Mouse (Mus musculus) liver (tissue): ENCODE data around the gene Cyb5r1.
"Not testable (repeated sequence)": the region's sequence is repeated elsewhere in the genome, so short reads cannot be mapped to it uniquely, and the experiment has no call there.

Experiments used
- DNase-seq: peaks from one replicate; pipeline ENCODE4 v3.0.0-alpha.2; 2020; ENCODE audit warnings: mixed read lengths

The Cyb5r1 gene

GRCm38 (mm10) chr1:134414501-134415167, 9.3 kb downstream of the Cyb5r1 start:
- DNase-seq: no peak

DNA sequence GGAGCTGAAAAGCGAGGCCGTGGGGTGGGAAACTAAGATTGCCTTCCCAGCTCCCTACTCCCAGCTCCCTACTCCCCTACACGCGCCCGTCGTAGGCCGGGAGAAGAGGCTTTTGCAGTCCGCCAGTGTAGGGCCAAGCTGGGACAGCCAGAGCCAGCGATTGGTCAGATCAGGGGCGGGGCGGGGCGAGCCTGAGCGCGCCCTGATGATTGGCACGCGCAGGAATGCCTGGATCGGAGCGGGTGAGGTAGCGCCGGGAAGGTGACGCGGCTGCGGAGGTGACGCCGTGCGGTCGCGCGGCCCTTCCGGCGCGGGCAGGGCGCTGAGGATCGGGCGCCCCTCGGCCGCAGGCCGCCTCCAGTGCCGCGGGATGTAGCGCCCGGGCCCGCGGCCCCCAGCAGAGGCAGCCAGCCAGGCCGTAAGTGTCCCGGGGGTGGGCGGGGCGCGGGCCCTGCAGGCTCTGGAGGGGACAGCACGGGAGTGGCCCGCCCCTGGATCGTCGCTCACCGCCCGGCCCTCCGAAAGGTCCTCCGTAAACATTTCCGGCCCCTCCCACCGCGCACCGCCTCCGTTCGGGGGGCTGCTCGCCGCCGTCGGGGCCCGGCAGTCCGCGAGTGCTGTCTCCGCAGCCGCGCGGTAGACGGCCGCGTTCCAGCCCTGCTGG, 9.9 kb downstream of the Cyb5r1 start, which contains the start of gene Adipor1:
Gene Adipor1 (plus strand): TSS at position 211 of the 664 bp plus-strand sequence.
- peak; percentile 99 for DNase-seq

DNA sequence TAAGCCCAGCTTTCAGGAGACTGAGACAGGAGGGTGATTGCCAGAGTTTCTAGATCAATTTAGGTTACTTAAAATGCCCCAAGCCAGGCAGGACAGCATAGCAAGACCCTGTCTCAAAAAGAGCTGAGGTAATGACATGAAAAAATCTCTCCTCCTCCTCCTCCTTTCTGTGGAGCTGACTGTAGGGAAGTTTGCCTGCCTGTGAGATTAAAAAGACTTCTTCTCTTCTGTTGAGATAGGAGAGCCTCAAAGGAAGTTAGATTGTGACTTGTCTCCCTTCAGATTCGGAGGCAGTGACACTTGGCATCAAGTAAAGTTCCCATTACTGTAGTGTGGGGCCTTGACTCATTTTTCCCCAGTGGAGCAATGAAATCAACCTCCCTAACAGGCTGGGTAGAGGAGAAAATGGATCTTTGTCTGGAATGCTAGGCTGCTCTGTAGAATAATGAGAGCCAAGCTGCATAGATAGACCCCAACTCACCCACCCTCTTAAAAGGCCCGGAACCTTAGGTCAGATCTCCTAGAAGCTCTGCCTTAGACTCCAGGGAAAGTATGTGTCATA, 13.1 kb downstream of the Cyb5r1 start:
- no peak for DNase-seq

GRCm38 (mm10) chr1:134419176-134419575, 13.8 kb downstream of the Cyb5r1 start:
- peak; percentile 39 for DNase-seq

- no peak for DNase-seq
These were observed 14.5 kb downstream of the Cyb5r1 start for GRCm38 (mm10) chr1:134419751-134420458.

DNA sequence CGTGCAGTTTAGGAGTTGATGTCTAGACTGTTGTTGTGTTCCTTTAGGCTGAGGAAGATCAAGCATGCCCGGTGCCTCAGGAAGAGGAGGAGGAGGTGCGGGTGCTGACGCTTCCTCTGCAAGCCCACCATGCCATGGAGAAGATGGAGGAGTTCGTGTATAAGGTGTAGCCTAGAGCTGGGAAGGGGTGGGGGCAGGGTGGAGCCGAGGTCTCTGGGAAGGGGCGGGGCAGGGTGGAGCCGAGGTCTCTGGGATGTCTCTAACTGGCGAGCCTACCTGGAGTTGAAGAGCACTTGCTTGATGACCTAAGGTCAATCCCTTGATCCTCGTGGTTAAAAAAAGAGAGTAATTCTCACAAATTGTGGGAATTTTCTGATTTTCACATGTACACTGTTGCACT, 18.6 kb downstream of the Cyb5r1 start:
- DNase-seq: peak; percentile 93

GRCm38 (mm10) chr1:134426289-134426688, 20.9 kb downstream of the Cyb5r1 start:
- peak; percentile 93 for DNase-seq

- no peak for DNase-seq
These were observed 27.6 kb downstream of the Cyb5r1 start for GRCm38 (mm10) chr1:134433002-134433401.

DNA sequence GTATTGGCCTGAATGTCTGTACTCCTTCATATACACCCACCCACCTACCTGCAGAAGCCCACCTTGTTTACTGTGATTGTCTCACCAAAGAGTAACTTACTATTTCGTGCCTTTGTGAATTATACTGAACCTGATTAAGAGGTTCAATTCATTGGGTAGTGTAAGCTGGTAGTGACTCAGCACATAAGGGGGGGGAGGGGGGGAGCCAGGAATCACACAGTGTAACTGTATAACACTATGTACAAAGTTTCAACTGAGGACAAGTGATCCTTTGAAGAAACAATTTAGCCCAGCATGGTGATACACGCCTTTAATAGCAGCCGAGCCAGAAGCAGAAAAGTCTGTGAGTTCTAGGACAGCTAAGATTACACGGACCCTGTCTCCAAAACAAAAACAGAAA, 28.1 kb downstream of the Cyb5r1 start:
- no peak for DNase-seq

DNA sequence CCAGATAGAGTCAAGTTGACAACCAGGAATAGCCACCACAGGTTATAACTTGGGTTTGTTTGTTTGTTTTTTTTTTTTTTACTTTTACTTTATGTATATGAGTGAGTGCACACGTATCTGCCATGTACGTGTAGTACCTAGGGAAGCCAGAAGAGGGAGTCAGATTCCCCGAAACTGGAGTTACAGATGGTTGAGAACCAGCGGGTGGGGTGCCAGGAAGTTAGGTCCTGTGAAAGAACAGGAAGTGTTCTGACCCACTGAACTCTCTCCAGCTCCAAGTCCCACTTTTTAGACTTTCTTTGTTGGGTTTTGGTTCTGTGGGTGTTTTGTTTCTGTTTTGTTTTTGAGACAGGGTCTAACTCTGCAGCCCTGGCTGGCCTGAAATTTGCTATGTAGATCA, 30.1 kb downstream of the Cyb5r1 start:
- peak; percentile 68 for DNase-seq

DNA sequence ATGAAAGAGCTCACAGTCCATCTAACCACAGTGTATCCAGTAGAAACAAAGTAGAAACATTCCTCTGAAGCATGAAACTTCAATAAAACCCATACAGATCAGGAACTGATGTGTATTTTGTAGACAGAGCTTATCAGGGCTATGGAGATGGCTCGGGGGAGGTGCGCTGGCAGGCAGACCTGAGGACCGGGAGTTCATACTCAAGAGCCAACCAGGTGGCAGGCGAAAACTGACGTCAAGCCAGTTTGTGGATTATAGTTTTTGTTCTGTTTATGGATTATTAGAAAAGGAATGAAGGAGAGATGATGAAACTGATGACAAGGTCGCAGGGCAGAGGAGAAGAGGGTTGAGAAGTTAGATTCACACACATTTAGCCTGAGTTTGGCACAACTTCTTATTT, 35.1 kb downstream of the Cyb5r1 start:
- DNase-seq: no peak

DNA sequence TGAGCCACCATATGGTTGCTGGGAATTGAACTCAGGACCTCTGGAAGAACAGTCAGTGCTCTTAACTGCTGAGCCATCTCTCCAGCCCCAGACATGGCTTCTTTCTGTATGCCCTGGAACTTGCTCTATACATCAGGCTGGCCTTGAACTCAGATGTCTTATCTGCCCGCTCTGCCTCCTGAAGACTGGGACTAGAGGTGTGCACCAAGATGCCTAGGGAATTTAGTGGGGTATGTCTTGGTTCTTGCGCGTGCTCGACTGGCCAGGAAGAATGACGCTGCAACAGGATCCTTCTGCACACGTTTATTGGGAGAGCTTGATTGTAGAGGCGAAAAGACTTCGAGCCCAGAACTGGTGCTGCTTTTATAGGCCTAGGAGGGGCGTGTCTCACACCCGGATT, 36.4 kb downstream of the Cyb5r1 start:
- not testable (repeated sequence) for DNase-seq

GRCm38 (mm10) chr1:134442394-134442793, 37.0 kb downstream of the Cyb5r1 start:
- no peak for DNase-seq

- DNase-seq: not testable (repeated sequence)
These were observed 37.9 kb downstream of the Cyb5r1 start for GRCm38 (mm10) chr1:134443288-134443687.

GRCm38 (mm10) chr1:134445418-134445817, 40.1 kb downstream of the Cyb5r1 start:
- DNase-seq: no peak

DNA sequence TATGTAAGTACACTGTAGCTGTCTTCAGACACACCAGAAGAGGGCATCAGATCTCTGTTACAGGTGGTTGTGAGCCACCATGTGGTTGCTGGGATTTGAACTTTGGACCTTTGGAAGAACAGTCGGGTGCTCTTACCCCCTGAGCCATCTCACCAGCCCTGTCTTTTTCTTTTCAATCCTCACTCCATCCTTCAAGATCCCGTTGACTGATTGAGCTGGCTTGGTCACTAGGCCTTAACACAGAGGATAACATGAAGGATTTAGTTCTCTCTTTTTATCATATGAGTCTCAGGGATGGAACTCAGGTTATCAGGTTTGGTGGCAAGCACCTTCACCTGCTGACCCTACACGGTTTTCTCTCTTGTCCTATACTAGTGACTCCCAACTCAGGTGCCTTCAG, 43.2 kb downstream of the Cyb5r1 start:
- not testable (repeated sequence) for DNase-seq

DNA sequence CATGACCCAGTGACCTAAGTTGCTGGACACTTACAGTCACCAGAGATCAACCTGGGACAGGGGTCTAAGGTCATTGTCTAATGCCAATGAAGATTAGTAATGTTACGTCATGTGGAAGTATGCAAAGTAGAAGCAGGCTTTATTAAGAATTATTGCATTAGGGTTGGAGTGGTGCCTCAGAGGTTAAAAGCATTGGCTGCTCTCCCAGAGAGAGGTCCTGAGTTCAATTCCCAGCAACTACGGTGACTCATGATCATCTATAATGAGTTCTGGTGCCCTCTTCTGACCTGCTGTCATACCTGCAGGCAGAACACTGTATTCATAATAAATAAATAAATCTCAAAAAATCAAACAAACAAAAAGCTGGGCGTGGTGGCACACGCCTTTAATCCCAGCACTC, 44.8 kb downstream of the Cyb5r1 start:
- DNase-seq: no peak

- peak; percentile 65 for DNase-seq
These were observed 45.6 kb downstream of the Cyb5r1 start for GRCm38 (mm10) chr1:134450986-134451385.

- DNase-seq: peak; percentile 97
These were observed 49.8 kb downstream of the Cyb5r1 start, which contains the start of gene Klhl12 for GRCm38 (mm10) chr1:134454904-134455824. Gene Klhl12 (plus strand): TSS chr1:134455531.

DNA sequence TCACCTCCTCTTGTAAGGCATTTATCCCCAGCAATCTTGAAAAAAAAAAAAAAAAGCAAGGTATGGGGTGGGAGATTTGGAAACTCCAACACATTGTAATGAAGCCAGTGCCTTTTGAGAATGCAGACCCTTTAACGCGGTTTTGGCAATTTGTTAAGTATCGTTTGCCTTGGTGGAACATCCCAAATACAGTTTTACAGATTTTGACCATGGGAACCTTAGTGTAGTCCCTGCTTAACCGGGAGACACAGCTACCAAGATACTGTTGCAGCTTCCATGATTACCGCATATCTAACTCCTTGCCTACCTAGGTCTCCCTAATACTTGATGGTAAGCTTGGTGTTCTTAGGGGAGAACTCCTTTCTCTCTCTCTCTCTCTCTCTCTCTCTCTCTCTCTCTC, 50.7 kb downstream of the Cyb5r1 start:
- DNase-seq: no peak

DNA sequence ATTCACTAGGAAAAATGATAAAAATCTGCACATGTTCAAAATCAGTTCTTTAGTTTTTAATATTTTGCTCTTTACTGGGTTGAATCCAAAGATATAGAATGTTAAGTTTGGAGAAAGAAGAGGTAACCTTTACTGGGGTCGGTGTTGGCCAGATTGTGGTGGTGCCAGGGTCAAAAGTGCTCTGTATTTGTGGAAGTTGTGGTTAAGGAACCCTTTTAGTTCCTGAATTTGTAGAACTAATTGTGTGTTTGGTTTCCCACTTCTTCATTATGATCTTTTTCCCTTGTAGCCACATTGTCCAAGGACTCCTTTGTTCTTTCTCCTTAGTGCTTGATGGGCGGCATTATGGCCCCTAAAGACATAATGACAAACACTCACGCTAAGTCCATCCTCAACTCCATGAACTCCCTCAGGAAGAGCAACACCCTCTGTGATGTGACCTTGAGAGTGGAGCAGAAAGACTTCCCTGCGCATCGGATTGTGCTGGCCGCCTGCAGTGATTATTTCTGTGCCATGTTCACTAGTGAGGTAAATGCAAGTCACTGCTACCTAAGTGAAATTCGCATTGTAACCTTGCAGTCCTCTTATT, 52.9 kb downstream of the Cyb5r1 start:
- no peak for DNase-seq
